Mouse (Mus musculus) cerebellum, postnatal 4 days (tissue): Measurements from ENCODE around the gene U90926.

Experiments used
- DNase-seq, 2 experiments: peaks; one replicate each; pipeline ENCODE4 v3.0.0; 2022; ENCODE audit warnings: low spot score in 2 of 2, mixed read lengths in 1 of 2

U90926 gene

DNA sequence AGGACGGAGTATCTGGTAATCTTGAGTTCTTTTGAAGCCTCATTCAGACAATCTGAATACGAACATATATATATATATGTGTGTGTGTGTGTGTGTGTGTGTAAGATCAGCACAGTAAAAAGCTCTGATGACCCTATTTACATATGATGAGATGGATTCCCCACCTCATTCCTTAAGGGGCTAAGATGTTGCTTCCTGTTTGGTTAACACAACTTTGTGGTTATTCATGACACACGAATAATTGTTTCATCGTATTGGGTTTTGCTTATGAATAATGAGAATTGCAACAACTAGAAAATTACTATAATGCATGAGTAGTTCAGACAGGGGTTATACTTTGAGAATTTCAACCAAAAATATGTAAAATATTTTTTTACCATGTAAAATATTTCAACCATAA lies at the start of gene U90926:
Gene U90926 (minus strand): TSS at position 101 of the 400 bp plus-strand sequence.
- DNase-seq, result no peak

DNA sequence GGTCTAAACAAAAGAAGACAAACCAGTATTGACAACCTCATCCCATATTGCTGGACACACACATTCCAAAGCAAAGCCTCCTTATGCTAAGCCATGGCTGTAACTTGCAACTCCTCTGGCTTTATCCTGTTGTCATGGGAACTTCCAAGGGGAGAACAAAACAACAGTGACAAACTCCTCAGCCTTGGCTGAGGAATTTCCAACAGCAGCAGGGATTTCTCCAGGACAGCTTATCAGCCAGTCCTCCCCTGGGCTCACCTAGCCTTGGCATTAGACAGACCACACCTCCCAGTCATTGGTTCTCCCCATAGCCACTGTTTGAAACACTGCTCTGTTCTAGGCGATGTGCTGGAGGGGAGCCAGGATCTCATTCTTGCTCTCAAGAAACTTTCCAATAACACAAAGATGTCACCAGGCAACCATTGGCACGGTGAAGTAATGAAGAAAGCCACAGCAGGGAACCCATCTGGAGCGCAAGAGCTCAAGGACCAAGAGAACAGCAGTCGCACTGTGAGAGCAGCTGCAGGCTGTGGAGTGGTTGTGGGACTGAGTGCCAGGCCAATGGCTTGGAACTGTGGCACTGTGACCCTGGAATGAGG lies 48.7 kb upstream of the U90926 start:
- peak in 1 of 2 experiments; percentile 68 for DNase-seq

DNA sequence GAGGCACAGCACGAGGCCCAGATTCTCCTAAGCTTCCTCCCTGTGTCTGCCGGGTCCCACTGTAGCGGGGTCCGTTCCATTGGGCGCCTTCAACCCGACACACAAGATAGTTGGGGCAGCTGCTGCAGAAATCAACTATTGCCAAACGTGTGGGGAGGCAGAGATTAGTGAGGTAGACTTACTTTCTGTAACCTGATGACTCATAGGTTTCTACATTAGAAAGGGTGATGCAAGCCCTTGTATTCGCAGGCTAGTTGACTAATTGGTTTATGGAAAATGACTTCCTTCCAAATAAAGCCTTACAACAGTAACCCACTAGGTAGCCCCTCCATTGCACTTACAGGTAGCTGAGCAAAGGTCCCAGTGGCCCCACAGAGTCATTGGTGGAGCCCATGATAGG lies 47.4 kb upstream of the U90926 start:
- no peak for DNase-seq

DNA sequence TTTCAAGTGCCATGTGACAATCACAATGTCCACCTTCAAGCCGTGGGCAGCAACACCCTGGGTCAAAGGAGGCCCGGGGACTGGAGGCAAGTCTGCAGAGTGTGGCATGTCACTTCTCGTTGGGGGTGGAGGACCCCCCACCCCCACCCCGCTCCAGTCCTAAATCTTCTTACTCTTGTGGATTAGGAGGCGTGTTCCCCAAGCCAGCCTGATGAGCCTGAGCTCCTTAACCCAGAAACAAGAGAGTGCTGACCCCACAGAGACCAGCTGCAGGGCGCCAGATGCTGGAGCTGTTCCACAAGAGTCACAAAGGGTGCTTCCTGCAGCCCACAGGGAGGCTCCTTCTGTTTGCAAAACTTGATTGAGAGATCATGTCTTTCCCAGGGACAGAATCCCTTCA lies 41.0 kb upstream of the U90926 start, which contains the start of gene Ppef2:
Gene Ppef2 (minus strand): TSS at position 61 of the 400 bp plus-strand sequence.
- DNase-seq, result no peak

DNA sequence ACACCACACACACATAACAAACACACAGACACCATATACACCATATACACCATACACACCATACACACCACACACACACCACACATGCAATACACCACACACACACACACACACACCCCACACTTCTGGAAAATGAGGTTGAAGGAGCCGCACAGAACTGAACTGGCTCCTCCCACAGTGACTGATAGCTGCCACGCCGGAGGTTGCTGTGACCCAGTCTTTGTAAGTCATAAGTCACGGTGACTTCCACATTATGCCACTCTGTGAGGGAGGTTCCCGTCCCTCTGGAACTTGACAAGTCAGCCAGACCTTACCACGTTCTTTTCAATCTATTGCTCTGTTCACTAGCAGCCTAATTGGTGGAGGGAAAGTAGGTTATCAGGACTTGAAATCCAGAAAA lies 39.3 kb upstream of the U90926 start:
- DNase-seq, result no peak

DNA sequence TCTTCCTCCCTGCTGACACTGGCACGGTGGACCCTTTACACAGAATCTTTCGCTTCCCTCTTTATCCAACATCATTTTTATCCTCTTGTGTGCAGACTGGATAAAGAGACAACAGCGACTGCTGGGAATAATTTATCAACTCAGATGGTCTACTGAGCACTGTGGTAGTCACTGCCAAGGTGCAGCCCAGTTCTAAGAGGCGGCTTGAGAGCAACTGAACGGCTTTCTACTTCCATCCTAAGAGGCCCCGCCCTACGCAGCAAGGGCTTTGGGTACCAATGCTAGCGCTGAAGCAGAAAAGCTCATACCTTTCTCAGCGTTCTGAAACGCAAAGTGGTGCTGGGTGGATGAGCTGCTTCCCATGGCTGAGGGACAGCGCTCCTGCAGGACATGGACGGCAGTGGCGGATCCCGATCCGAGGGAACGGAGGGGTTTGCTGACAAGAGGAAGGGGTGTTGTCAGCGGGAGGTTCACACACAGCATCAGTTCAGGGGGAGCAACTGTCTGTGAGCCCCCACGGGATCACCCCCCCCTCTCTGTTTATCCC lies 37.7 kb upstream of the U90926 start:
- peak in 1 of 2 experiments; percentile 38 for DNase-seq

DNA sequence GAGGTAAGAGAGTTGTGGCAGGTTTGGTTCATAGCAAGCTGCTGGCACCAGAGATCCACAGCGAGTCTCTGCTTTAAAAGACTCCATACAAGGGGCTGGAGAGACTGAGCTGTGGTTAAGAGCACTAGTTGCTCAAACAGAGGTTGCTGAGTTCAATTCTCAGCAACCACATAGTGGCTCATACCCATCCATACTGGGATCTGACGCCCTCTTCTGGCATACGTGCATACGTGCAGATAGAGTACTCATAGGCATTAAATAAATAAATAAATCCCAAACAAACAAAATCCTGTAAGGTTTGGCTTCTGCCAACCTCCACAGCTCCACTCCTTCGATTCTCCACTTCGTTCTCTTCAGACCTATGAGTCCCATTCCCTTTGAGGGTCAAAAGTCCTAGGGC lies 36.8 kb upstream of the U90926 start:
- no peak for DNase-seq

DNA sequence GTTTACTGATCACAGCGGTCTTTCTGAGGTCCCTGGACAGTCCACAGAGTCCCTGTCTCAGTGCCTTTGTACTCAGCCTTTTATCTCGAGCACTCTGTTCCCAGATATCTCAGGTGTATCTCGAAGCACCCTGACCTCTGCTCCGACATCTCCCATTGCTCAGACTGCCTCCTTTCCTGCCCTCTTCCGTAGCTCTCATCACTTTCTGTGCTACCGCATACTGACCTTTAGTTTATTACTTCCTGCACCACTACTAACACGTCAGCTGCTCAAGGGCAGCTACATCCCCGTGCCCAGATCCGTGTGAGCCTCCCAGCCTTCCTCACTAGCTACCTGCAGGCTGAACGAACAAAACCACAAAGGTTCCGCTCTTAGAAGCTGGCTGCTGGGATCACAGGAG lies 33.4 kb upstream of the U90926 start:
- DNase-seq, result no peak

DNA sequence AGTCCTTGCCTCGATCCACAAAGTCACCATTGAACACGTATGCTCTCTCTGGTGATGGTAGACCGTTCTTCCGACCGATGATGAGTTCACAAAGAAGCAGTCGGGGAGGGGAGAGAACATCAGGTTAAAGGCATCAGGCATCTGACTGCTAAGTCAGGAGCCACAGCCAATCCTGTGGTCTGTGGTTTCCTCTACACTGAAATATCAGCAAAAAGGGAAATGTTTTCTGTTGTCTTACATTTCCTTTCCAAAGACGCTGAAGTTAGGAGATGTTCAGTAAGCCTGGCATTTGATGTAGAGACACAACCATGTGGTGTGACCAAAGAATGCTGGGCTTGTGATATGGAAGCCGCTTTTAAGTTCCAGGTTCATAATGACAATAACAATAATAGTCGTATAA lies 30.3 kb upstream of the U90926 start:
- no peak for DNase-seq

DNA sequence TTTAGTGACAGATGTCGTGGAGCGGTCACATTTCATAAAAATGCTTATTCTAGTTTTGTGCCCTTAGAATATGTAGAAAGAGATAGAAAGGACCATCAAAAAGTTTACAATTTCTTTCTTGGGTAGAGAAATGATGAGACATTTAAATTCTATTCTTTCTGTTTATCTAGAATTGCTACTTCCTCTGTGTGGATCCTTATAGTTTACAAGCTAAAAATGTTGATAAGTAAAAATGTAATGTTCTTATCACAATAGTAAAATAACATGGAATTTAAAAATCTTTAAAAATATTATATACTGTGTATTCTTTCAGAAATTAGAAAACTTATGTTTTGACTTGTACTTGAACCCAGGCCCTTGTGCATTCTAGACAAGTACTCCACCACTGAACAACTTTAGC lies 29.7 kb upstream of the U90926 start:
- DNase-seq, result no peak

DNA sequence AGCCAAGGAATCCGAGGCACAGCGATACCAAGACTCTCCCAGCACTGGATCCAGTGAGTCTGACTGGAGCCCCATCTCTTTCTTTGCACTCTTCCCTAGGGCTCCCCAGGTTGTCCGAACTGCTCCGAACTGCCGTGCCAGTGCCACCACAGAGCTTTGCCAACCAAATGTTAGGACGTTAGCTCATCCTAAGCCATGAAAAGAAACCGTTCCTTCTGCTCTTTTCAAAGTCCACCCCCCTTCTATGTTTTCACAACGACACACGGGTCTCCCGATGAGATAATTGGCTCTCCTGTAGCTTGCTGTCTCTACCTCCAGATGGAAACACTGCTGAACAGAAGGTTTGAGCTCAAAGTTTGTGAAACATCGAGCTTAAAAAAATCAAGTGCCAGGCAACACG lies 25.6 kb upstream of the U90926 start:
- DNase-seq, result no peak

DNA sequence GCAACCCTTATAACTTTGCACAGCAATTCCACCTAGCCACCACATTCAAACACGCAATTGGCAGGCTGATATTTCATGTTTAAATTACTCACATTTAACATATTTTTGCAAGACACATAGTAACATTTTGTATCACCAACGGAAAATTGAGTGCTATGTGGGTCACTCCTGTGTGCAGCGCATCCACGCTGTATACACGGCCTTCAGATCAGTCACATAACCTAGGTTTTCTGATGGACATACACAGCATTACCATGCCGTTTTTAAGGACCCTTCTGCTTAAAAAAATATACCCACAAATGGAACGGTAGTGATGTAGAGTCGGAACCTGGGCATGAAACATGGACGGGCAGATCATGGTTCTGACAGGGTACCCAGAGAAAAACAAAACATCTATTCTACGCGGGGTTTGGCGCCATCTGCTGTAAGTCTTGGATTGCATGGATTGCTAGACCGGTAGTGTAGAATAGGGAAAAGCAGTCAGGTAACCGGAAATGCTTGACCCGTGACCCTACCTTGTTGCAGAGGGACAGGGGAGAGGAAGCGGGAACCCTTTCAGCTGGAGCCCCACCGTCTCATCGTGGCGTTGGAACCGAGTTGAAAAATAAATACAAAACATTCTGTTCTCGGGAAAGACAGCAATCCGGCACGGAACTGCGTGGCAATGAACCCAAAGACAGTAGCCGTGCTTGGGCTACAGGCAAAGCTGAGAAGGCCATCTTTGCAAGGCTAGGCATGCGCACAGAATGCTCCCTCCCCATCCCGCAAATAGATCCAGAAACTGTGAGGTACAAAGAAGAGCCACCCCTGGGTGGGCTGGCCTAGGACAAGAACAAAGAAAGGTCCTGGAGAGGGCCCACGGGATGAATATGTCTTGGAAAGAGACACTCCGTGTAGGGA lies 24.4 kb upstream of the U90926 start:
- DNase-seq, result peak; percentile 44 to 75

DNA sequence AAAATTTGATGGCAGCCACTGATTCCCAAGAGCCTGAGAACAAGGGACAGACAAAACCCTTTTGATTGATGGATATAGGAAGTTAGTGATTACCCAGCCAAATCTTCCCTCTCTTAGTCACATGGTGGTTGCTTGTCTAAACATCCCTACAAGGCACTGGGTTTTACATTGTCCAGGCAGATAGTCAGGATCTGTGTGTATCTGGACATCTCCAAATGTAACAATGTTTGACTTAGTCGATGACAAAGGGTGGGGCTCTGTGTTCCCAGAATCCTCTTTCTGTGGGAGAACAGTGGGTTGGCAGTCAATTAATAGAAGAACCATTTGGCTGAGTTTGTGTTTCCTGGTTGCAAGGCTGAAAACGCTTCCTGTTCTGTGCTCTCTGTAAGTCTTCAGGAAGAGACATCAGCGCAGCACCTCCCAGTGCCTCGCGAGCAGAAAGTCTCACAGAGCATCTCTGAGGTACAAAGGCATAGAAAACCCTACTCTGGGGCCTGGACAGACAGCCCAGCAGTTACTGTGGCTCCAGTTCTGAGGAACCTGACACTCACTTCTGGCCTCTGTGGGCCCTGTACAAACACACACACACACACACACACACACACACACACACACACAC lies 19.8 kb upstream of the U90926 start:
- no peak for DNase-seq

DNA sequence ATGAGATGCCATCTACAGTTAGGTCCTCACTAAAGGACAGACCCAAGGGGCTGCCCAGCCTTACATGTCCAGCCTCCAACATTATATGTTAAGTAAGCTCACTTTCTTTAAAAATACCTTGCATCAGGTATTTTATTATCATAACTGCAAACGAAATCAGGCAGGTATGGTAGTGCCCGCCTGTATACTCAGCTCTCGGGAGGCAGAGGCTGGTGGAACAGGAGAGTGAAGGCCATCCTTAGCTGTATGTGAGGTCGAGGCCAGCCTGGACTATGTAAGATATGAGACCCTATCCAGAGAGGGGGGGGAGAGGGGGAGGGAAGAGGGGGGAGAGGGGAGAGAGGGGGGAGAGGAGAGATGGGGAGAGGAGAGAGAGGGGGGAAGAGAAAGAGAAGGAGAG lies 18.2 kb upstream of the U90926 start:
- no peak for DNase-seq

DNA sequence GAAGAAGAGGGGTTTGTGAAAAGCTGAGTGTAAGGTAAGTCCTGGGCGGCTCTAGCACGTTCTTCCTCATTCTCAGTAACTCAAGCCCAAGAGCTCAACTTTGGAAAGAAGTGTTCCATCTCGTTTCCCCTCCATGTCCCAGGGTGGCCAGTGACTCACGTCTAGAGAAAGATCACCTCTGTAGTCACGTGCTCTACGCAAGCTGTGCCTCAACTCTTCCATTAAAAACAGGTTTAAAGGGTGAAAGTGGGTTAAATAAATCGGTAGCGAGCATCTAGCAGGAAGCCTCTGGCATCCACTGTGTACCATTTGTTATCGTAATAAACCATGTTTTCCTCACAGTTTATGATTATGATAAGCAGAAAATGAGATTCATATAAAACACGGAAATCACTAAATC lies 16.6 kb upstream of the U90926 start:
- DNase-seq, result no peak

DNA sequence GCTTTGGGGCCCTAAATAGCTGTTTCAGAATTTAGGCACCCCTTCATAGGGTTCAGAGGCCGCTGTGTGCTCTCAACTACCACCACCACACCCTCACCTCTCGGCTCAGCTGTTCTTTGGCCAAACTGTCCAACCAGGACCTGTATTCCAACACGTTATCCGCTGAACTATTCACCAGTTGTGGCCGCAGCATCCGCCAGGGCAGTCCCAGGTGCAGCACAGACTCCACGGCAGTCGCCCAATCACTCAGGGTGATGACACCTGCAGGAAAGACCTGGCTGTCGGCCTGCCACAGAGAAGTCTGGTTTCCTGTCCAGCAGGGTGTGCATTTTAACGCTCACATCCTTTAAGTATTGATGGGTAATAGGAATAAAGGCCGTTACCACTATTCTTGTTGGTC lies 15.1 kb upstream of the U90926 start:
- DNase-seq, result no peak

DNA sequence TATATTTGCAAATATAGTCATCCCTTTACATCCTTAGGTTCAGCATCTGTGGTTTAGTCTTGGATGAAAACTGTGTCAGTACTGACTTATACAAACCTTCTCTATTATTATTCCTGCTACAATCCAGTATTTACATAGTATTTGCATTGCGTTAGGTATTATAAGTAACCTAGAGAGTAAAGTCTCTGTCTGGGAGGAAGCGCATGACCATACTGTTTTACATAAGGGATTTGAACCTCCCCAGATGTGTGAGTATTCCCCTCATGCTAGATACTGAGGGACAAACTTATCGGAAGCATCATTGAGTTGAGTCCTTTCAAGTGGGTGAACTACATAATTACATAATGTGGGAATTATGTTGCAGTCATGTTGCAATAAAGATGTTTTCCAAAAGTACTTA lies 14.3 kb upstream of the U90926 start:
- no peak for DNase-seq

DNA sequence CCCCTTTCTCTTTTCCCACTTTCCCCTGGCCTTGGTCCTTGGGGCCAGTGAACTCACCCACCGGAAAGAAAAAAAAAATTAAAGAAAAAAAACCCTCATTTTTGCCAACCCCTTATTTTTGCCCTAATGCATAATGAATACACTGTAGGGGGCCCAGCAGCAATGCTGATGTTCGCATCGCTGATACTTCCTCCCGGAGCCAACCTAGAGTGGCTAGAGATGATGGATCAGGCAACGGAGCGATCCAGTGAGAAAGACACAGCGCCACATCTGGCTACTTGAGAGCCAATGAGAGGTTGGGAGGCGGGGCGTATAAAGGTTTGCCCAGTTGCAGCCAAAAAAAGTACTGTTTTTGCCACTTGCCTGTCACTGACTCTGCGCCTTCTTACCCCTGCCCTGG lies 13.6 kb upstream of the U90926 start:
- DNase-seq, result no peak

DNA sequence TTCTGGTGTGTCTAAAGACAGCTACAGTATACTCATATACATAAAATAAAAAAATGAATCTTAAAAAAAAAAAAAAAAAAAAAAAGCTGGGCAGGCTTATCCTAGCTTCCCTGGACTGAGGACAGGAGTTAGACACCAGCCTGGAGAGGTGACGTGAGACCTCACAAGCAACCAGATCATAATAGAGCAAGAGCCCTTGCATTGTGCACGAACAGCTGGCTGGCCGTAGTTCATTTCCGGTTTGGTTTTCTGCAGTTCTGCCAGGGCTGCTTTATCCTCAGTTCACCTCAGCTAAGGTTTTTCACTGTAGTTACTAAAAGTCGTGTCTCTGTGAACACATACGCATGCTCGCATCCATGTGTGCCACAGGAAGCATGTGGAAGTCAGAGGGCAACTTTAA lies 12.6 kb upstream of the U90926 start:
- DNase-seq, result no peak

DNA sequence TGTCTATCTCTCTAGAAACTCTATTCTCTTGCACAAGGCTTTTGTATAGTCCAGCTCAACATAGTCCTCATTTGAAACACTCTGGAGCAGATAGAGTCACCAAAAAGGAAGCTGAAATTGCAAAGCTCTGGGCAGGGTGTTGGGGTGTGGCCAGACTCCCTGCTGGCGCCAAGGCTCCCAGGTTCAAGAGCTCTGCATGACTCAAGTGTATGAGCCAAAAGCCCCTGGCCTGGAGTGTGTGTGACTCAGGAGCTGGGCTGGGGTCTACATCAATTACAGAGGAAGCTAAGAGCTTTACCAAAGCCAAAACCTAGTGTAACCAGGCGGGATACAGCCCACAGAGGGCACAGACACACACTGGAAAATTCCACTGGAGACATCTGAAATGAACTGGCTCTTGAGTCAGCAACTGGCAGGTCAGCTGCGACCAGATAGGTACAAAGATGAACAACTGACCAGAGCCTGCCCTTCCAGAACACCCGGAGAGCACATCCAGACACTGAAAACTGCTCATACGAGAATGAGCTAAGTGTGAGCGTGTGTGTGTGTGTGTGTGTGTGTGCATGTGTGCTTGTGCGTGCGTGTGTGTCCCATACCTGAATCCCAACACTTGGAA lies 5.2 kb upstream of the U90926 start:
- DNase-seq, result no peak

DNA sequence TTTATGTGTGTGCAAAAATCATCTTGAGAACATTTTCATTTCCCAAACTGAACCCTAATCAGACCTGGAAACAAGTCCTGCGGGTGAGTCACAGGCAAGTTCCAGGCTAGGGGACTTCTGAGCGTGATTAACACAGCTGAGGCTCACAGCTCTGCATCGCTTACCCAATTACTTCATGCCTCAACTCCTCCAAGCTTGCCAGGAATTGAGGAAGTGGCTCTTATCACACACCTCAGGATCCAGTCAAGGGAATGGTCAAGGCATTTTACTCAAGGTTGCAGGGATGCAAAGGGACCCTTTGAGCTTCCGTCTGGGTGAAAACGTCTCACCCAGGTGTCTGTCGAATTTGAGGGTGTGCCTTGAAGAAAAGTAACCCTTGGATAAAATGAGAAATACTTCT lies 4.6 kb upstream of the U90926 start:
- DNase-seq, result no peak
